Mouse (Mus musculus) c-Kit-positive CD71-positive TER-119-negative erythroid progenitor cells, embryonic 14.5 days (primary cell): Measurements from ENCODE around the gene Nova2.

ENCODE experiments used
- DNase-seq: peaks from one replicate; pipeline ENCODE4 v3.0.0-alpha.2; 2013; ENCODE audit warnings: low read depth

Nova2 gene

GRCm38 (mm10) chr7:18987747-18988146 is 62.1 kb downstream of the Nova2 start:
- no peak for DNase-seq

GRCm38 (mm10) chr7:18988780-18989179 is 63.1 kb downstream of the Nova2 start:
- no peak for DNase-seq

- DNase-seq, result no peak
Measured at GRCm38 (mm10) chr7:18989995-18990394, 64.3 kb downstream of the Nova2 start.

- peak; percentile 99 for DNase-seq
Measured at GRCm38 (mm10) chr7:18990601-18991295, 65.1 kb downstream of the Nova2 start, which contains the start of gene Mypop. Mypop (plus strand) TSS chr7:18991245.

GRCm38 (mm10) chr7:18991660-18992293 is 66.1 kb downstream of the Nova2 start:
- no peak for DNase-seq

GRCm38 (mm10) chr7:18992294-18992675 is 66.6 kb downstream of the Nova2 start:
- no peak for DNase-seq

GRCm38 (mm10) chr7:18993036-18993435 is 67.3 kb downstream of the Nova2 start:
- no peak for DNase-seq

GRCm38 (mm10) chr7:18998835-18999234 is 73.1 kb downstream of the Nova2 start:
- no peak for DNase-seq

GRCm38 (mm10) chr7:19000421-19000820 is 74.7 kb downstream of the Nova2 start:
- DNase-seq, result no peak

GRCm38 (mm10) chr7:19001066-19001806 is 75.5 kb downstream of the Nova2 start:
- peak; percentile 67 for DNase-seq

GRCm38 (mm10) chr7:19001807-19002085 is 76.1 kb downstream of the Nova2 start:
- DNase-seq, result no peak

- no peak for DNase-seq
Measured at GRCm38 (mm10) chr7:19002115-19002514, 76.4 kb downstream of the Nova2 start.

- DNase-seq, result peak; percentile 85
Measured at GRCm38 (mm10) chr7:19002848-19003498, 77.3 kb downstream of the Nova2 start.

GRCm38 (mm10) chr7:19003902-19004630 is 78.4 kb downstream of the Nova2 start, which contains the start of gene Irf2bp1:
Irf2bp1 (plus strand) TSS chr7:19004044.
- DNase-seq, result peak; percentile 89

GRCm38 (mm10) chr7:19004631-19005079 is 79.0 kb downstream of the Nova2 start:
- DNase-seq, result no peak

GRCm38 (mm10) chr7:19005417-19006121 is 79.9 kb downstream of the Nova2 start:
- no peak for DNase-seq

- DNase-seq, result peak; percentile 84
Measured at GRCm38 (mm10) chr7:19006476-19006875, 80.8 kb downstream of the Nova2 start.

- no peak for DNase-seq
Measured at GRCm38 (mm10) chr7:19007026-19007977, 81.6 kb downstream of the Nova2 start.

- no peak for DNase-seq
Measured at GRCm38 (mm10) chr7:19010581-19010980, 84.9 kb downstream of the Nova2 start.

GRCm38 (mm10) chr7:19012025-19012621 is 86.4 kb downstream of the Nova2 start:
- no peak for DNase-seq
